Comparison of ENCODE assay signal across 22 mouse cellular contexts in genomic region chr11:105439796-105440195, GRCm38 (mm10). TPM values are rescaled to one million over a fixed set of nuclear protein-coding genes. Genes with fewer than 3 reads are reported as not detected.
"Had no signal": no experiment of that assay in that cellular context is flagged by ENCODE, and none has a peak within 500 bp of the region (broad histone marks: within the 10 kb centered on the region; RNA-seq: fewer than 3 reads in every experiment).

No protein-coding gene starts in this region.

- DNase-seq: layer of hippocampus, adult 9-11 months; liver; liver, embryonic 13.5 days; lung, adult 2 months; right cerebral cortex, adult 18-20 months; right cerebral cortex, postnatal 14 days; spleen, adult 18-20 months; thymus, adult 2 months; thymus, postnatal 14 days; thymus, postnatal 4 days had no signal

- H3K27me3 ChIP-seq: limb, embryonic 13.5 days; liver, embryonic 13.5 days; midbrain, embryonic 12.5 days; midbrain, embryonic 15.5 days; neural tube, embryonic 13.5 days; stomach, embryonic 15.5 days had no signal

- H3K36me3 ChIP-seq: limb, embryonic 10.5 days; limb, embryonic 13.5 days; liver, embryonic 13.5 days; midbrain, embryonic 12.5 days; midbrain, embryonic 15.5 days; neural tube, embryonic 13.5 days; stomach, embryonic 15.5 days had no signal

- ATAC-seq: midbrain, embryonic 15.5 days had no signal

- H3K9me3 ChIP-seq: limb, embryonic 10.5 days; limb, embryonic 13.5 days; liver, embryonic 13.5 days; midbrain, embryonic 12.5 days; midbrain, embryonic 15.5 days; neural tube, embryonic 13.5 days; stomach, embryonic 15.5 days had no signal

- H3K9ac ChIP-seq: limb, embryonic 13.5 days; liver, embryonic 13.5 days; midbrain, embryonic 12.5 days; midbrain, embryonic 15.5 days; neural tube, embryonic 13.5 days; stomach, embryonic 15.5 days had no signal

- H3K27ac ChIP-seq: kidney, postnatal 0 days; layer of hippocampus, adult 2 months; limb, embryonic 10.5 days; limb, embryonic 13.5 days; liver, embryonic 13.5 days; macrophage; midbrain, embryonic 12.5 days; midbrain, embryonic 15.5 days; neural tube, embryonic 13.5 days; stomach, embryonic 15.5 days had no signal

- H3K4me2 ChIP-seq: limb, embryonic 13.5 days; liver, embryonic 13.5 days; midbrain, embryonic 12.5 days; midbrain, embryonic 15.5 days; neural tube, embryonic 13.5 days; stomach, embryonic 15.5 days had no signal

- H3K4me1 ChIP-seq: limb, embryonic 10.5 days; liver, embryonic 13.5 days; midbrain, embryonic 12.5 days; midbrain, embryonic 15.5 days; neural tube, embryonic 13.5 days; stomach, embryonic 15.5 days had no signal

- H3K4me3 ChIP-seq: layer of hippocampus, adult 2 months; limb, embryonic 10.5 days; limb, embryonic 13.5 days; liver, embryonic 13.5 days; midbrain, embryonic 12.5 days; midbrain, embryonic 15.5 days; neural tube, embryonic 13.5 days; stomach, embryonic 15.5 days had no signal

RNA-seq across cellular contexts. Expression of gene March10, which starts 16.7 kb away (rescaled TPM):
- polyA plus RNA-seq: kidney, embryonic 14.5 days; large intestine, adult 2 months; limb, embryonic 10.5 days; limb, embryonic 13.5 days; liver, embryonic 13.5 days; liver, embryonic 16.5 days; macrophage; neural tube, embryonic 13.5 days; stomach, embryonic 15.5 days had no signal
